Mouse (Mus musculus) neutrophil, adult 5-6 weeks (primary cell): ENCODE results near the gene Vmn2r1. TPM values are rescaled to one million over a fixed set of nuclear protein-coding genes. Genes with fewer than 3 reads are reported as not detected.

Source experiments
- ATAC-seq: fragments of 151-379, 151-347 bp; 2 replicates; pipeline ENCODE4 v1.8.0; 2017; ENCODE audit warnings: mild to moderate bottlenecking, moderate TSS enrichment; ENCODE audit not compliant: insufficient number of reproducible peaks, poor library complexity, low FRiP score, severe bottlenecking; ENCODE audit errors: extremely low read depth
- total RNA-seq: library from RNA; stranded (forward); fragments of 200-1000 nt; gene quantifications from 2 replicates; pipeline ENCODE4 v1.2.3, GENCODE M21; 2017

The Vmn2r1 gene
- total RNA-seq, result under 0.01 TPM in 1 of 2 replicates, not detected in the other

DNA sequence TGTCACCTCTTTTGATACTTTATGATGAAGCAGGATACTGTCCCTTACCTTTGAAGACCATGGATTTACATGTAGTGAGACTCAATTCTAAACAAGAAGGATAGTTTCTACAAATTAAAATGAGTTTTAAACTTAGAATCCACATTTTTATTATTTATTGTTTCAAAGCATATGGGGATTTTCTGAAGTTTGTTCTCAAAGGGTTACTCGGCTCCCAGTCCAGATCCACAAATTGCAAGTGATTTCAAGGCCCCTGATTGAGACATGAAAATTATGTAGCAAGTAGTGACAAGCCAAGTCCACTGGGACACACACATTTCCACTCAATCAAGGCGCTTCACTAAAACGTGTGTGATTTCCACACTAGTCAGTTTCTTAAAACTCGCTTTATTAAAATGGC is at the start of gene Vmn2r1:
Vmn2r1 (plus strand) TSS at position 301 of the 400 bp plus-strand sequence.
- ATAC-seq, result no peak

DNA sequence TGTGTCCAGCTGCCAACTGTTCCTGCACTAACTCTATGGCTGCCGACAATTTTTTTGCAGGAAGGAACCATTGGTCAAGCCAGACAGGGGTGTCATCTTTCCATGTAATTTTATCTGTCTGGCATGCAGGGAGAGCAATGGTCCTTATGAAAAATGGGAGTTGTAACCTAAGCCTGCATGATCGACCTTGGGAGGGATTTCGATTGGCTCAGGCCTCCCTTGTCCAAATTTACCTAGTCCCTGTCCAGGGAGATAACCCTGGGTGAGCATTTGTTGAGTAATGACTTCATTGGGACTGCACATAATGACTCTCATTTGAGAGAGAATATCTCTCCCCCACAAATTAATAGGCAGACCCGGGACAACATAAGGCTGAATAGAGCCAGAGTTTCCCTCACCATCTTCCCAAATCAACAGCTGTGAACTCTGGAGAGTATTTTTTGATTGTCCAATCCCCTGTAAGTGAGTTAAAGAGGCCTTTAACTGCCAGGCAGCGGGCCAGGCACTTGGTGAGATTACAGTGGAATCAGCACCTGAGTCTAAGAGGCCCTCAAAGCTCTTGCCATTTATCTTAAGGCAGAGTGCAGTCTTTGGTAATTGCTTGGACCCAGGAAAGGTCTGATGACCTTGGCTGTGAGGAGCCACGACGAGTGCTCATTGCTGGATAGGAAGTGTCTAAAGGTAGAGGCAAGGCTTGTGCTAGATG is 43.1 kb upstream of the Vmn2r1 start:
- no peak for ATAC-seq

DNA sequence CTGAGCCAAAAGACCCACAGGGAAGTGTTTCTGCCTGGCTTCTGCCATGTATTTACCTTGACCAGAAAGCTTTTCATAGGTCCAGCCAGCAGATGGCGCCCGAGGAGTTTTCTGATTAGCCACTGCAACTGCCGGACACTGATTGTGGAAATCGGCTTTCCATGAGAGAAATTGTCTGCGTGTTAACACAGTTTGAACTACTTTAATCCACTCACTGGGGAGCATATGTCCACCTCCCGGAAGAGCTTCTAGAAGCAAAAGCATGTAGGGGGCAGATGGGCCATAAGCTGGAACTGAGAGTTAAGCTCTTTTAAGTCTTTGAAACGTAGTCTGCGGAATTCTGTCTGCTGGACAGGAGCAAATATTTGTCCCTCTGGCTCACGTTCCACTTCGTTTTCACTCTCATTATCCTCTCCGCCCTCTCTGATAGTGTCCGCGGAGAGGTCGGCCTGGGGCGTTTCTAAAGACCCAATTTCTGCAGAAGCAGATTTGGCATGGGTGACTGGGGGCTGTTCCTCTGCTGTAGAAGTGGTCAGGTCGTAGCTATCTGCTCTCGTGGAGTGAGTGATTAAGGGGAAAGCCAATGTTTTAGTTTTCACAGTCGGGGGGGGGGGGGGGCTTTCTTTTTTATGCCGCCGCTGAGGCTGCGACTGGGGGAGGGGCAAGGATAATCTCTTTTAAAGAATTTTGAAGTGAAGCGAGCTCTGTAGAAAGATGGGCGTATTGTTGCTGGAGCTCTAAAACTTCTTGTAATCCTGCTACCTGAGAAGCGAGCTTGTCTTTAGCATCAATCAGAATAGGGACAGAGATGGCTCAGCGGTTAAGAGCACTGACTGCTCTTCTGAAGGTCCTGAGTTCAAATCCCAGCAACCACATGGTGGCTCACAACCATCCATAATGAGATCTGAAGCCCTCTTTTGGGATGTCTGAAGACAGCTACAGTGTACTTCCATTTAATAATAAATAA is 41.2 kb upstream of the Vmn2r1 start:
- ATAC-seq, result no peak

DNA sequence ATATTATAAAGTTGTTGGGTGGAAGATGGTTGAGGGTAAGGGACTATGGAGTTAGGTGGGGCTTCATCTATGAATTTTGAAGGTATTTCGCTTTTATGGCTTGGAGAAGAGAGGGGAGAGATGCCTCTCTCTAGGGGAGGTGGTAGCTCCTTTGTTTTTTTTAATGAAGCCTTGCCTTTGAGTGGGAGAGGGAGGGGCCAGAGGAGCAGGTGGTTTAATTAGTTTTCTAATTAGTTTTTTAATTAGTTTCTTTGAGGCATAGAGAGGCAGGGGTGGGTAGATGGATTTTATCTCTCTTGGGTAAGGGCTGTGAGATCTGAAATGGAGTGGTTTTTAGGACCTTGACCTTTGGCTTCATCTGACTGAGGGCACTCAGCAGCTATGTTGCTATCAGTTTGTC is 31.4 kb downstream of the Vmn2r1 start:
- no peak for ATAC-seq

DNA sequence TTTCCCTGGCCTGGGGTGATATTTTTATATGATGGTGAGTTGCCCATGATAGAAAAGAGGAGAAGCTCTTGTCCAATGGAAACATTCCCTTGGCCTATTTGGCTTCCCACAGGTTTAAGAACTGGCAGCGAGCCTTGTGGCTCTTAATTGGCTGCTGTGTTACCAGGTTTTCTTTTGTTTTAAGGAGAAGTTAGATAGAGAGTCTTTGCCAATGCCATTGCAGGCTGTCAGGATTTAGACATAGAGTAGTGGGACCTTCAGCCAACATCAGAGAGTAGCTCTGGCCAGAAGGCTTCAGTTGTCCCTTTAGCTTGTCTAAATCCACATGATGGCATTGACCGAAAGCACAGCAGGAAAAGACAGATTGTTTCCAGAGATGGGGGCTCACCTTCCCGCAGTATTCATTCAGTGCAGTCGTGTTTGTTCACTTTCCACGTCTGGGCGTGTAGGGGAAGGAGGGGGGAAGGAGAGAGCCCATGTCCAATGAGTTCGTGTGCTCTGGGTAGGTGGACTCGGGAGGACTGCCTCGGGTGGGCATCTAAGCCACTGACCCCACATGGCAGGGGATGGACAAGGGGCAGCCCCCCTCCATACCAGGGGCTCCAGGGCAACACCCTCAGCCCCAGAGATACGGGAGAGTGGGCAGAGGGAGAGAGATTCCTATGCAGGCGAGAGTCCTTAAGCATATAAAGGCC is 32.2 kb downstream of the Vmn2r1 start:
- no peak for ATAC-seq

DNA sequence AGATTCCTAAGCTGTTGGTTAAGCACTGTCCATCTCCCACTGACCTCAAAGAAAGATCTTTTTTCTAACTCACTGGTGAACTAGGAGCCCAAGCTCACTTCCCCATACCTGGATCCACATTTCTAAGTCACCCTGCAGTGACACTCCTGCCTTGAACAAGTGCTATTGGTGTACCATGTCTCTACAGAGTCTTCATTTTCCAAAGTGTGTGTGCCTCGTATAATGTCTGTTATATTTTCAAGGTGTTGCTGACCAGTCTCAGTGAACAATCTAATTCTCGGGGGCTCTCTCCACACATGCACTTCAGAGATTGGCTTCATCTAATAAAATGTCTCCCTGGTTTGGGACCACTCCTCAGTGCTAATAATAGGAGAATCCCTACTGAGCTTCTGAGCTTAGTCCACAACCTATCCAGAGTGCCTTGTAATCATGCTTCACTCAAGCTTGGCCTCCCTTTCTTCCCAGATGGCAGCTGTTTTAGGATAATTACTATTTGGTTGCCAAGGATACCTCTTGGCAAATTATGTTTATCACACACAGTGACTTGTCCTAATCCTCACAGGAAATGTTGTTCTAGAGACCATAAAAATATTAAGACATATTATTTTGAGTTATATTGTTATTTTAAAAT is 60.6 kb downstream of the Vmn2r1 start, which contains the start of gene Vmn2r2:
Vmn2r2 (minus strand) TSS at position 51 of the 631 bp plus-strand sequence.
- no peak for ATAC-seq

Other genes starting within 250 kb of the Vmn2r1 start
- not detected in 2 replicates for gene Plch1, start 182.1 kb upstream of the Vmn2r1 start, total RNA-seq
- 4.7 and 8.8 TPM in 2 replicates for gene E130311K13Rik, start 152.1 kb upstream of the Vmn2r1 start, total RNA-seq
- 7.4 and 12.5 TPM in 2 replicates for gene Slc33a1, start 116.8 kb upstream of the Vmn2r1 start, total RNA-seq
- gene Gmps, start 105.4 kb upstream of the Vmn2r1 start, total RNA-seq, result 14.6 and 16.6 TPM in 2 replicates
- gene Vmn2r2, start 60.4 kb downstream of the Vmn2r1 start, total RNA-seq, result 0.25 TPM in 1 of 2 replicates, not detected in the other
- gene Vmn2r3, start 208.2 kb downstream of the Vmn2r1 start, total RNA-seq, result not detected in 2 replicates